Mouse (Mus musculus): Measurements from ENCODE around the gene Gm28036.
"Not testable (repeated sequence)": the region's sequence is repeated elsewhere in the genome, so short reads cannot be mapped to it uniquely, and the experiment has no call there.

Gene Gm28036

GRCm38 (mm10) chr2:156126992-156127391 is at the start of gene Gm28036:
TSS of gene Gm28036 (minus strand) at chr2:156127092.
- DNase-seq = no peak

- DNase-seq = no peak
Observed at GRCm38 (mm10) chr2:156166557-156166956, 39.7 kb upstream of the Gm28036 start.

GRCm38 (mm10) chr2:156165478-156165877 is 38.6 kb upstream of the Gm28036 start:
- no peak for DNase-seq

DNA sequence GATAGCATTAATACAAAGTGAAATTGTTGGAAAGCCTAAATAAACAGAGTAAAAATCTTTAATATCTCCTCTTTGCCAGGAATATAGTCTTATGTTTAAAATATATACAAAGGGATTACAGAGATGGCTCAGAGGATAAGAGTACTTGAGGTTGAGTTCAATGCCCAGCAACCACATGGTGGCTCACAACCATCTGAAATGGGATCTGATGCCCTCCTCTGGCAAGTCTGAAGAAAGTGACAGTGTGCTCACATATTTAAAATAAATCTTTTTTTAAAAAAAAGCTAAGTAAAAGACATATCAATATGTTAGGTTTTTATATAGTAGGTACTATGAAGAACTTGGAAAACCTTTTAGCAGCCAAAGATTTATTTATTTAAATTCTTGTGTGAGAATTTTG is 24.6 kb upstream of the Gm28036 start:
- no peak for DNase-seq

DNA sequence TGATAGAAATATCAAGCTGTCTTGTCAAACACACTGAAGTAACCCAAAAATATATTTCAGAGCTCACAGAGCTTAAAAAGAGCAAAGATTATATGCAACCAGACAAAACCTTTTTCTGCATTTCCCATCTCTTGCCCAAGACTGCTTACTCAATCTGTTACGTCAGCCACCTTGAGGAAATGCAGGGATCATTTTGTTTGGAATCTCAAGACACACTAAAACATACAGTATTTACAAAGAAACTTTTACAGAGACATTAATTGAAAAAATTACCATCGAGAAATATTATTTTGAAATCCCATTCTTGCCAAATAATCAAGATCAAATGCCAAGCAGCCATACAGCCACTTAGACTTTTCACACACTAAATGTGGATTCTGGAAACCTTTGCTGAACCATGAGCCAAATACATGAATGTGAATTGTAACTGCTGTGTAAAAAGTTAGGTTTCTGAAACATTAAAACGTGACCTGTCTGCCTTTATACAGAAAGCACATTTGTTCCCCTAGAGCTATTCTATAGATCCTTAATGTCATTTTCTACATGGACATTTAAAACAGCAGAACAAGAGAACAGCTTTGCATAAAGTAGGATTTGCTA is 20.5 kb upstream of the Gm28036 start:
- no peak for DNase-seq

DNA sequence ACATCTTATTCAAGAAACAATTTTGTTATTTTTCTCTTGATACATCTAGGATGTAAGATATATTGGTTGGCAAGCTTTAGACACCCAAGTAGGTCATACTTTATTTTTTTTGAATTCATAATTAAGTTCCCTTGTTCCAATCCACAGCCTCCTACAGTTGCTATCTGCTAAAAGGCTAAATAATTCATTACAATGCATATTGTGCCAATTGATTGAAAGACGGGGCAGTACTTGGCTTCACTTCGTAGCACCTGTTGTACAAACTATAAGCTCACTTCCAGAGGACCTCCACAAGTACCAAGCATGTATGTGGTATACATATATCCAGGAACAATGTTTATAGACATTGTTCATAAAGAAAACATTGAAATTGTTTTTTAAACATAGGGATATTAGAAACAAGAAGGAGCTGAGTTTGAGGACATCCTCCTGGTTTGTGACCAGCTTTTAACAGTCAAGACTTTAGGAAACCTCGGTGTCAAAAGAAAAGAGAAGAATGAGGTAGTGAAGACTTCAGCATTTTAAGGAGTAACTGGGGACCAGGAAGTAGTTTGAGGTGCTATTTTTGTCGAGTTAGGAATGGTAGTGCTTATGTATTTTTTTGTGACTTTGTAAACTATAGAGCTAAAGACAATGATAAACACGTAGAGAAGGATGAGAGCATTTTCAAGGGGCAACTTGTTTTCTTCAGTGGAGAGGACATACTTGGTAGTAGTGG is 19.5 kb upstream of the Gm28036 start:
- DNase-seq = no peak

- no peak for DNase-seq
Observed at GRCm38 (mm10) chr2:156145486-156146130, 18.7 kb upstream of the Gm28036 start.

DNA sequence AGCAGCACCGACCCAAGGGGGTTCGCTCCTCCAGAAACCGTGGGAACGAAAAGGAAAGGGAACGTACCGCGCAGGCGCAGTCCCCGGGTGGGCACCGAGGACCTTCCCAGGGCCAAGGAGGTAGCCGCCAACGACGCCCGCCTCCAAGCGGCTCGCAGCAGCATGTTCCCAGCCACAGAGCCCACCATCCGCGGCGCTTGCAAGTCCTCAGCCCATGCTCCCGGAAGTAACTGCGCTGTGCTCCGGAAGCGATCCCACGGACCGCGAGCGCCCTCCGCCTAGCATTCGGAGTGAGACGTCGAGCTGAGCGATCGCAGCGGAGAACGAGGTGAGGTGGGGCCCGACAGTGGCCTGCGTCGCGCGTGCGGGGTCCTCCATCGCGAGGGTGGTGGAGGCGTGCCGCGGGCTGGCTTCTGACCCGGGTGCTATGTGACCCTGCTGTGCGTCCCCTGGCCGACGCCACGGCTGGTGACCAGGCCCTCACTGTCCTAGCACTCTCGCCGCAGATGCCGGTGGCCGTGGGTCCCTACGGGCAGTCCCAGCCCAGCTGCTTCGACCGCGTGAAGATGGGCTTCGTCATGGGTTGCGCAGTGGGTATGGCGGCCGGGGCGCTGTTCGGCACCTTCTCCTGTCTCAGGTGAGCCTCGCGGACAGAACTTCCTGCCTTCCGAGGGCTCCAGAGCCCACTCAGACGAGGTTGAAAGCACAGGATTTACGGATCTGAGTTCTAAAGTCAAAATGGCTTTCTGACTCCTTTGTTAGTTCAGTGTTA is 17.2 kb upstream of the Gm28036 start, which contains the start of the genes Romo1 and Nfs1:
Gene Romo1 (plus strand): TSS at position 87 of the 772 bp plus-strand sequence.
Gene Nfs1 (minus strand): TSS at position 234 of the 772 bp plus-strand sequence.
- DNase-seq = peak; percentile 94

DNA sequence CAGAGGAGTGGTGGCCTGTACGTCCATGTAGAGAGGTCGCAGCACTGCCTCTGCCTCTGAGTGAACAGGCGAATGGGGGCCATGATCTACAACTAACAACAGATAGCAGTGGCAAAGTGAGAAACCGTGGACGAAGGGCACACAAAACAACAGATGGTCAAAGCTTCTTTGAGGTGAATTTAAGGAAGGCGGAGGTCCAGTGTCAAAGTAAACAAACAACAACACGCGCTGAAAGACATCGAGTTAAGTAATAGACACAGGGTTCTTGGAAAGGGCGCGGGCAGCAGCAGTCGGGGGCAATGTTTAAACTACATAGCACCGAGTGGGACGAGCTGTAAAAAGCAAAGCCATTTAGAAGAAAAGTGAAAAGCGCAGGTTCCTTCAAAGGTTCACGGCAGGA is 16.5 kb upstream of the Gm28036 start:
- DNase-seq = no peak

DNA sequence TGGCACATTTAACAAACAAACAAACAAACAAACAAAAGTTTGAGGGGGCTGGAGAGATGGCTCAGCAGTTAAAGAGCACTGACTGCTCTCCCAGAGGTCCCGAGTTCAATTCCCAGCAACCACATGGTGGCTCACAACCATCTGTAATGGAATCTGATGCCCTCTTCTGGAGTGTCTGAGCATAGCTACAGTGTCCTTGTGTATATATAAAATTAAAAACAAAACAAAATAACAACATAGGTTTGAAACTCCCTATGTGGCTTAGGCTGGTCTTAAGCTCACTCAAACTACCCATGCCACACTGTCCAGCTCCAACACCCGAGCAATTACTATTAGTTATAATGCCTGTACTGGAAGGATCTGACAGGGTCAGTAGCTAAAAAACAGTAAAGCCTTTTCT is 15.9 kb upstream of the Gm28036 start:
- DNase-seq = no peak

- DNase-seq = no peak
Observed at GRCm38 (mm10) chr2:156135695-156136094, 8.8 kb upstream of the Gm28036 start.

GRCm38 (mm10) chr2:156134161-156134560 is 7.3 kb upstream of the Gm28036 start:
- no peak for DNase-seq

DNA sequence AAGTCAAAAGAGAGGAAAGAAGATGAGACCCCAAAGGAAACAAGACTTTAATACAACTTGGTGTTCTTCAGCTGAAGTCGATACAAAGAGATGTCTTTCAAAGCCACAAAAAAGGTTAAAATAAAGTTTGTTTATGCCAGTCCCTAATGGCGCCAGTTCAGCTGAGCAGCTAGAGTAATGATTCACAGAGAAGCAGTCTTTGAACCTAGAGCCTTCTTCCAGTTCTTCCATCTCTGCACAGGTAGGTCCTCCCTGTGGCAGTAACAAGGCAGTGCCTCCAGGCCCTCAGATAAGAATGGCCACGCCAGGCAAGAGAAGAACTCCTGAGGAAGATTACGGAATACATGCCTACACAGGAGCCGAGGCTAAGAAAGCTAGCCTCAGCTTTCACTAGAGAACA is 3.2 kb downstream of the Gm28036 start:
- peak; percentile 15 for DNase-seq

DNA sequence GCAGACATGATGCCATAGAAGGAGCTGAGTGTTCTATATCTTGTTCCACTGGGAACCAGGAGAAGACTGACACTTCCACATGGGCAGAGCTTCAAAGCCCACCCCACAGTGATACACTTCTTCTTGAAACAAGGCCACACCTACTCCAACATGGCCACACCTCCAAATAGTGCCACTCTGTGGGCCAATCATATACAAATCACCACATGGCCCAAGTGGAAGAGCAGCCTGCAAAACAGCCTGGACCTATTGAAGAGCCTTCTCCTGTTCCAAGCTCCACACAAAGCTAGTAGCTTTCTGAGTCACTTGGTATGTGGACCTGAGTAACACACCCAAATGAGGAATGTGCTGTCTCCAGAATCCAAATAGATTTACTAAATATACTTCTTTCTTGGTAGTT is 7.3 kb downstream of the Gm28036 start:
- DNase-seq = no peak

DNA sequence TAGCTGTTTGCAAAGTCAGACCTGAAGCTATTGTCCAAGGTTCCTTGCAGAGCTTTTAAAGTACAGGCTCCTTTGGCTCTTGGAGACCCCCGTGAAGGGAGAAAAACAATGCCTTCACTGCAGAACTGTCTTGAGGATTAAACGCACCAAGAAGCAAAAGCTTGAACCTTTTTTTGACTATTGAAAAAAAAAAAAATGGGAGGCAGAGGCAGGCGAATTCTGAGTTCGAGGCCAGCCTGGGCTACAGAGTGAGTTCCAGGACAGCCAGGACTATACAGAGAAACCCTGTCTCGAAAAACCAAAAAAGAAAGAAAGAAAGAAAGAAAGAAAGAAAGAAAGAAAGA is 14.8 kb downstream of the Gm28036 start:
- not testable (repeated sequence) for DNase-seq

DNA sequence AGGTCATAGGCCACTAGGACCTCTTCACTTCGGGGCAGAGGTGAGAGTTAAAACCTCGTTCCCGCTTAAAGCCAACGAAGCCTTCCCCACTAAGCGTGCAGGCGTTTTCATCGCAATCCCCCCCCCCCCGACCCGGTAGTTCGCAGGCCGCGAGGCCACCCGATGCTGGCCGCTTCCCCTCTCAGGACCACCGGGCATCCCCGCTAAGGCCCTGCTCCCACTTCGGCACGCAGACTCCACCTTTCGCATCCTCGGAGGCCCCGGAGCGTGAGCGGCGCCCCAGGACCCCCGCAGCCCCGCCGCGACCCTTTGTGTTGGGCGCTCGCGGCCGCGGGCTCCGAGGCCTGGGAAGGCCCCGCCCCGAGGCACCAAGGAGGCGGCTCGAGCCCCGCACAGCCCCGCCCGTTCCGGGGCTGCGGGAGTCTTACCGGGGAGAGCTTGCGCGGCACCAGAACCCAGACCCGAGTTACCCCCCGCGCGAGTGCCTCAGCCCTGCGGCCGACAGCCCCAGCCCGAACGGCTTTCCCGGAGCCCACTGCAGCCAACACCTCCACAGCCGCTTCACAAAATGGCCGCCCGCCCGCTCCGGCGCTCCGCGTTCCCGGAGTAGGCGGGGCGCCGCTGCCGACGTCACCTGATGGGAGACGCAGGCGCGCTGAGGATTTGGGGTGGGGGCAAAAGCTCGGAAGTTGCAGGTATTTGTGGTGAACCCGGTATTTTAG is 15.4 kb downstream of the Gm28036 start, which contains the start of the genes Cpne1 and Rbm12:
Gene Cpne1 (minus strand): TSS at position 608 of the 722 bp plus-strand sequence.
Gene Rbm12 (minus strand): TSS at position 621 of the 722 bp plus-strand sequence.
- DNase-seq = peak; percentile 95

GRCm38 (mm10) chr2:156110627-156111357 is 16.1 kb downstream of the Gm28036 start:
- peak; percentile 6 for DNase-seq

GRCm38 (mm10) chr2:156091926-156092325 is 35.0 kb downstream of the Gm28036 start:
- DNase-seq = no peak

DNA sequence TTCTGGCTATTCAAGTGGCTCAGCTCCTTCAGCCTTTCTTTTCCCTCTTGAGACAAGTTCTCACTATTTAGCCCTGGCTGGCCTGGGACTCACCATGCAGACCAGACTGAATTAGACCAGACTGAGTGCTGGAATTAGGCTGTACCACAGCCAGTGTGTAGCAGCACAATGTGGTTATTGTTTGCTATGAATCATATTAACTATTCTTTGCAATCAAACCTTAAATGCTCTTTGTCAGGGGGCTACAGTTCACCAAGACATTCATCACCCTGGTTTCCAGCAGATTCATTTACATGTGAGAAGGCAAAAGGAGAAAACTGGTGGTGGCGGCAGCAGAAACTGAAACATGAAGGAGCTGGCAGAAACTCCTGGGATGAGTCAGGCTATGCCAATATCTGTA is 37.1 kb downstream of the Gm28036 start:
- no peak for DNase-seq

GRCm38 (mm10) chr2:156087391-156088110 is 39.3 kb downstream of the Gm28036 start:
- DNase-seq = no peak

DNA sequence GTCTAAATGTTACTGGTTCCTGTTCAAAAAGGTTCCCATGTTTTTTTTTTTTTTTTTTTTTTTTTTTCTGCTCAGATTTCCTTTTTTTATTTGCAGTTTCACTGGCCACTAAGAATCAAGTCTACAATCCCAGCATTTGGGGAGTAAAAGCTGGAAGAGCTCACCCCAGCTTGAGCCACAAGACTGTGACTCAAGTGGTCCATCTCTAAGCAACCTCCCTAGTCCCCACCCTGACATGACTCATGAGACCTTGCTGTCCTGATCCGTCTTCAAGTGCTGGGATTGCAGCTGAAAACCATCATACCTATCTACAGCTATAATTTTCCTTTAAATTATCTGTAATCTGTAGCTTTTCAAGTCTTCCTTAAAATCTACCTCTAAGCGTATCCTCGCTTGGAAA is 42.4 kb downstream of the Gm28036 start:
- DNase-seq = no peak
